ENCODE assay signal across 11 mouse cellular contexts in the genomic region with DNA sequence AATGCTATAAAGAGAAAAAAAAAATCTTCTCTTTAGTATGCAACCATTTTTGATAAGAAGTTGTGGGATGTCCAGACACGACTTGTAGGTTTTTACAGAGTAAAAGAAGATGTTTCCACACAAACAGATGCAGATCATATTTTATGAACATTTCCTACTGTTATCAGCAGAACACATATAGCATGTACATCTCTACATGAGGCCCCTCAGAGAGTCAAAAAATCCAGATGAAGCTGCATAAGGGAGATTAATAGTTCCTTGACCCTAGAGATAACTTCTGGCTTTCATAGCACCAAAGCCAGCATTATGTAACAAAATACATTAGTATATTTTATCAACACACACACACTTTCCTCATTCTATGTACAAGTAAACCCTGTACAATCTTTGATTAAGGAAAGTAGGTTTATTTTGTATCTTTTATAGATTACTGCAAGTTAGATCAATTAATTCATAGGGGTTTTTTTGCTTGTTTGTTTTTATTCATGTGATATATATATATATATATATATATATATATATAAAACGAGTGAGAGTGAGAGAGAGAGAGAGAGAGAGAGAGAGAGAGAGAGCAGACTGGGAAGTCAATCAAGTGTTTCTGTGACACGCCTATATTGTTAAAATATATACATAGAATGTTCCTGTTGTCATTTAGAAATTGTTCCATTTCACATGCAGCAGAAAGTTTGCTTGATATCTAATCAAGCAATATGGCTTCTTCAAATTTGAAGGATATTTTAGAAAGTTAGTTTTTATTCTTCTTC.
"Had no signal": no experiment of that assay in that cellular context is flagged by ENCODE, and none has a peak within 500 bp of the region (broad histone marks: within the 10 kb centered on the region; RNA-seq: fewer than 3 reads in every experiment).

No protein-coding gene starts in this region.

- H3K9me3 ChIP-seq: limb, embryonic 13.5 days; midbrain, embryonic 10.5 days; neural tube, embryonic 15.5 days had no signal

- H3K27ac ChIP-seq: limb, embryonic 13.5 days; midbrain, embryonic 10.5 days; neural tube, embryonic 15.5 days had no signal

- DNase-seq: kidney, adult 18-20 months; kidney, postnatal 14 days; left cerebral cortex, postnatal 4 days; lung, adult 18-20 months; midbrain, embryonic 14.5 days; right cerebral cortex, adult 18-20 months; thymus, postnatal 36 days had no signal

- H3K27me3 ChIP-seq: limb, embryonic 13.5 days had no signal

- H3K4me2 ChIP-seq: limb, embryonic 13.5 days; neural tube, embryonic 15.5 days had no signal

- H3K4me1 ChIP-seq: limb, embryonic 13.5 days; midbrain, embryonic 10.5 days; neural tube, embryonic 15.5 days had no signal

- H3K36me3 ChIP-seq: limb, embryonic 13.5 days; midbrain, embryonic 10.5 days; neural tube, embryonic 15.5 days had no signal

- H3K9ac ChIP-seq: limb, embryonic 13.5 days; neural tube, embryonic 15.5 days had no signal

- H3K4me3 ChIP-seq: limb, embryonic 13.5 days; midbrain, embryonic 10.5 days; myocyte; neural tube, embryonic 15.5 days had no signal
